Mouse (Mus musculus) myocyte (in vitro differentiated cells): ENCODE data around the gene Pnliprp1.

ENCODE experiments used
- CEBPB ChIP-seq: IDR thresholded peaks from 2 replicates; pipeline ENCODE4 v1.6.1; 2011; ENCODE audit warnings: mild to moderate bottlenecking, moderate library complexity; ENCODE audit not compliant: poor library complexity, insufficient read depth, severe bottlenecking
- MAX ChIP-seq: IDR thresholded peaks from one replicate; pipeline ENCODE4 v1.6.1; 2011; ENCODE audit warnings: low read depth, mild to moderate bottlenecking, control low read depth
- MYOD1 ChIP-seq, 3 experiments: IDR thresholded peaks; one replicate each; pipeline ENCODE4 v1.6.1; 2011; ENCODE audit warnings: control low read depth in 2 of 3, low read depth in 2 of 3, mild to moderate bottlenecking in 2 of 3, moderate library complexity in 1 of 3; ENCODE audit not compliant: insufficient read length in 2 of 3, control insufficient read depth in 1 of 3
- MYOG ChIP-seq, 3 experiments: IDR thresholded peaks; one replicate each; pipeline ENCODE4 v1.6.1; 2011; ENCODE audit warnings: control low read depth in 2 of 3, low read depth in 2 of 3, mild to moderate bottlenecking in 2 of 3; ENCODE audit not compliant: insufficient read length in 2 of 3, control insufficient read depth in 1 of 3, insufficient read depth in 1 of 3
- POLR2A ChIP-seq: IDR thresholded peaks from one replicate; pipeline ENCODE4 v1.6.1; 2011; ENCODE audit warnings: low read depth, mild to moderate bottlenecking, control low read depth, moderate library complexity; ENCODE audit not compliant: insufficient read length
- POLR2AphosphoS2 ChIP-seq: IDR thresholded peaks from one replicate; pipeline ENCODE4 v1.6.1; 2011; ENCODE audit warnings: low read depth, control low read depth; ENCODE audit not compliant: insufficient read length
- SRF ChIP-seq: IDR thresholded peaks from one replicate; pipeline ENCODE4 v1.6.1; 2011; ENCODE audit warnings: low read depth; ENCODE audit not compliant: control insufficient read depth, insufficient read length
- TCF12 ChIP-seq: IDR thresholded peaks from one replicate; pipeline ENCODE4 v1.6.1; 2011; ENCODE audit warnings: mild to moderate bottlenecking, control low read depth; ENCODE audit not compliant: poor library complexity, insufficient read depth, severe bottlenecking
- TCF3 ChIP-seq: IDR thresholded peaks from one replicate; pipeline ENCODE4 v1.6.1; 2011; ENCODE audit warnings: low read depth, control low read depth; ENCODE audit not compliant: insufficient read length
- USF1 ChIP-seq: IDR thresholded peaks from one replicate; pipeline ENCODE4 v1.6.1; 2011; ENCODE audit warnings: low read depth, mild to moderate bottlenecking, control low read depth, moderate library complexity

GRCm38 (mm10) chr19:58717925-58718324 is 10.8 kb upstream of the Pnliprp1 start:
- no peak for TF ChIP-seq POLR2A
- TF ChIP-seq CEBPB = no peak
- TF ChIP-seq POLR2AphosphoS2 = no peak
- TF ChIP-seq SRF = no peak
- no peak for TF ChIP-seq MYOD1 (IDR thresholded peaks at IDR 0.05; ENCODE audit: control insufficient read depth in 1 of 3, insufficient read length in 2 of 3, low read depth in 2 of 3)
- TF ChIP-seq USF1 = no peak
- TF ChIP-seq TCF3 = no peak
- no peak for TF ChIP-seq MYOG (IDR thresholded peaks at IDR 0.05; ENCODE audit: control insufficient read depth in 1 of 3, insufficient read depth in 1 of 3, insufficient read length in 2 of 3, low read depth in 2 of 3)
- TF ChIP-seq TCF12 = no peak
- TF ChIP-seq MAX = no peak
